Mouse (Mus musculus) testis, postnatal 10 days (tissue): ENCODE results near the gene Axin1.
"Not testable (repeated sequence)": the region's sequence is repeated elsewhere in the genome, so short reads cannot be mapped to it uniquely, and the experiment has no call there.

Experiments
- DNase-seq: peaks from one replicate; pipeline ENCODE4 v3.0.0; 2021; ENCODE audit warnings: low spot score

Gene Axin1

DNA sequence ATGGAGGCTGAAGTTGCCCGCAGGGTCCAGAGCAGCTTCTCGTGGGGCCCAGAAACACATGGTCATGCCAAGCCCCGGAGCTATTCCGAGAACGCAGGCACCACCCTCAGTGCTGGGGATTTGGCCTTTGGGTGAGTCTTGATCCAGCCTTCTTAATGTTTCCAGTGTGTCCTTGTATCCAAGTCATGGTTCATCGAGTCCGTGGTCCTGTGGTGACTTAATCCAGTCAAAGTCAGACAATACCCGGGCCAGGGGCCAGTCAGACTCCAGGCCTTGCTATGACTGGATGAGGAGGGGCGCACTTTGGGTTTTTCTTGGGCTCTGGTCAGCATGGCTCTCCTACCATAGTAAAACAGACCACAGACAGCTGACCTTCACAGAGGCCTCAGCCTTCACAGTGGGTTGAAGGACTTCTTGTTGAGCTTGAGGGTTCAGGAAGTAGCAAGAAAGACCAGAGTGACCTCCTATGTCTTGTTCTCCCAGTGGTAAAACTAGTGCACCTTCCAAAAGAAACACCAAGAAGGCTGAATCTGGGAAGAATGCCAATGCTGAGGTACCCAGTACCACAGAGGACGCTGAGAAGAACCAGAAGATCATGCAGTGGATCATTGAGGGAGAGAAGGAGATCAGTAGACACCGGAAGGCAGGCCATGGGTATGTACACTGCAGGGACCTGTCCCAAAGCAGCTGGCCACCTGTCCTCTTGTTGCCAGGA lies 49.8 kb downstream of the Axin1 start:
- DNase-seq, result no peak

DNA sequence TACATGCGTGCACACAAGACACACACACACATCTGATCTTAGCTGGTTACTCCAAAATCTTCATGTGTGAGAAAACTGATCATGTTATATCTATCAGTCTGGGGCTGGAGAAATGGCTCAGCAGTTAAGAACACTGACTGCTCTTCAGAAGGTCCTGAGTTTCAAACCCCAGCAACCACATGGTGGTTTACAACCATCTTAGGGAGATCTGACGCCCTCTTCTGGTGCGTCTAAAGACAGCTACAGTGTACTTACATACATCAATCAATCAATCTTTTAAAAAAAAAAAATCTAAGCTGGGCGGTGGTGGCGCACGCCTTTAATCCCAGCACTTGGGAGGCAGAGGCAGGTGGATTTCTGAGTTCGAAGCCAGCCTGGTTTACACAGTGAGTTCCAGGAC lies 53.0 kb downstream of the Axin1 start:
- not testable (repeated sequence) for DNase-seq

DNA sequence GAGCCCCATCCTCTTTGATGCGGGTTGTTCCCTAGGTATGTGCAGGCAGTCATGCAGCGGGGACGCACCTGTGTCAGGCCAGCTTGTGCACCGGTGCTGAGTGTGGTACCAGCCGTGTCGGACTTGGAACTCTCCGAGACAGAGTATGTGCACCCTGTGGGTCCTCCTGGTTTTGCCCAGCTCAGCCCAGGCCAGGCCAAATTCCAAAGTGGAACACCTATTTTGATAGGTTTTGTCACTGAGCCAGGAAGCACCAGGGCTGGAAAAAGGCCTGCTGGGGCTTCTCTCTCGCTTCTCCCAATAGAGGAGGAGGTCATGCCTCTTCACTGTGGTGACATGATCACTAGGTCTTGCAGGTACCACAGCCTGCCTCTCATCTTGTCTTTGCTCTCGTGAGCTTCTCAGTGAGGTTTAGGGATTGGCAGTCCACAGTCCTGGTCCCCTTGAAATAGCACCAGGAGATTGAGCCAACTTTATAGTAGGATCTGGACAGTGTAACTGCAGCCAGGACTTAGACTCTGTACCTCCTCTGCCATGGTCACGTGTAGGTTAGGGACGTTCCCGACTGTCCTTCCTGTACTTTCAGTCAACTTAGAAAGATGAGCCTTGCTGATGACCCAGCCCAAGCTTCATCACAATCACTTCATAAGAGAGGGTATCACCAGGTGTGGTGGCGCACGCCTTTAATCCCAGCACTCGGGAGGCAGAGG lies 54.1 kb downstream of the Axin1 start:
- no peak for DNase-seq

DNA sequence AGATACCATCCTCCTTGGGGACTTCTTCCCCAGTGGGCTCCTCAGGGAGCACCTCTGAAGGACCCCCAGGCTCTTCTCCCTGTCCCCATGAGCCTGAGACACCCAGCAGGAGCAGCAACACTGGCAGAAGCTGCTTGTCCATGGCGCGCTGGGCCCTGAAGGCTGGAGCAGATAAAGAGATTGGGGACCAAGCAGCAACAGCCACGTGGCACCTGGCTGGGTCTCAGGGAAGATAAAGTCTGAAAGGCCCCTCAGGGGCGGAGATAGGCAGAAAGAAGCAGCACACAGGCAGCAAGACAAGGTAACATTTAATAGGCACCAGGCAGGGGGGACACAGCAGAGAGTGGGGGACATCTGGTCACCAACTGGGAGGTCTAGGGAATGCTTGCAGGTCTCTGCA lies 60.4 kb downstream of the Axin1 start, which contains the start of gene Pdia2:
TSS of gene Pdia2 (minus strand) at position 196 of the 400 bp plus-strand sequence.
- no peak for DNase-seq

DNA sequence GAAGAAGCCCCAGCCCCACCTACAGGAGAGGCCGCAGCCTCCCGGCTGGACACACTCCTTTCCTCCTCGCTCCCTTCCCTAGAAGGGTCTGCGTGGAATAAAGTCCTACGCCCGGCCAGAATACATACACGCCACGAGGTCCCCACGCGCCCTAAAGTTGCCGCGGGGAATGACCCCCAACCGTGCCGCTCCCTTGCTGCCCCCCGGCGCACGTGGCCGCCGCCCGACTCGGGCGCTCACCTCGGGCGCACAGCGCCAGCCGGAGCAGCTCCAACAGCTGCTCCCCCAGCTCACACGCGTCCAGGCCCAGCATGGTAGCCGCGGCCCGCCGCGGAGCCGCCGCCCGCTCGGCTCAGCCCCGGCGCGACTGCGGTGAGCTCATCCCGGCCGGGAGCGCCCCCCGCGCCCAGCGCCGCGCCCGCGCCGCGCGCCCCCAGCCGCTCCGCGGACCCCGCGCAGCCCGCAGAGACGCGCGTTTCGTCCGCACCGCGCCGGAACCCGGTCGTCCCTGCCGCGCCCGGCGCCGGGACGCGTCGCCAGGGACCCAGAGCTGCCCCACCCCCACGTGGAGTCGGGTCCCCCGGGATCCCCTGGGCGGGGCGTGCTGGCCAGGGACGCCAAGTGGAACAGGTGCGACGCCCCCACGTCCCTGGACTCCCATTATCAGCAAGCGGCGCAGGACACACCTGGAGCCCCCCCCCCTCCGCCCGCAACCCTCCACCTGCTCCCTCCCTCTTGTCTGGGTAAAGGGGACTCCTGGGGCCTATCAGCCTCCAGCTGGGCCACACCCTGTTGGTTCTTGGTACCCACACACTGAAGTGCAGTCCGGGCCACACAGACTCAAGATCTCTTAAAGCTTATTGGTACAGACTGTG lies 62.6 kb downstream of the Axin1 start:
- peak; percentile 75 for DNase-seq

DNA sequence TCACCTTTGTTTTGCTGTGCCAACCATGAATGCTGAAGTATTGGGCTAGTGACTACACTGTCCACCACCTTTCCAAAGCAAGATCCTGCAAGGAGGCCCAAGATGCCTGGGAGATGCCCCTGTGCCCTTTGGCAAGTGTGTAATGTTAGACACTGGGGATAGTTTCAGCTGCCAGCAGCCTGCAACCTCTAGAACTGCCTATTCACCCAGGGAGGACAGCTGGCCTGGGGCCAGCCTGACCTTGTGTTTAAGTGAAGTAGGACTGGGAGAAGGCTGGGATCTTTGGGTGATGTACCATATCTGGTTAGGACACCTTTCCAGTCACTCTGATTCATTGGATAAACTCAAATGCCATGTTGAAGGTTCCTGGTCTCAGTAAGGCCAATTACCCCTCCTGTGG lies 63.5 kb downstream of the Axin1 start:
- DNase-seq, result no peak

DNA sequence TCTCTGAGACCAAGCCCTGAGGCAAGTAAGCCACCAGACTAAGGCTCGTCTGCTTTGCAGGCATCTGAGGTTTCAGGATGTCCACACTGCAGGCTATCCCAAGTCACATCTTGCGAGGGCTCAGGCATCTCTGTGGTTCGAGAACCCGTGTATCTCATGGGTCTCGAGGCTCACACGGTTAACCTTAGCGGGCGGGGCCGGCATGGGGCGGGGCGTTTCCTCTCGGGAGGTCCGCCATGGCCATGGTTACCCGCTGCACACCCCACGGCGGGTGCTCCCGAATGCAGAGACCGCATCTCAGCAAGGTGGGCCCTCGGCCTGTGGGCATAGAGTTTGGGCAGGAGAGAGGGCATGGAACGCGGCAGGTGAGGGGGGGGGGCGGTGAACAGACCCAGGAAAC lies 64.2 kb downstream of the Axin1 start, which contains the start of gene Rgs11:
TSS of gene Rgs11 (plus strand) at position 215 of the 400 bp plus-strand sequence.
- peak; percentile 81 for DNase-seq

DNA sequence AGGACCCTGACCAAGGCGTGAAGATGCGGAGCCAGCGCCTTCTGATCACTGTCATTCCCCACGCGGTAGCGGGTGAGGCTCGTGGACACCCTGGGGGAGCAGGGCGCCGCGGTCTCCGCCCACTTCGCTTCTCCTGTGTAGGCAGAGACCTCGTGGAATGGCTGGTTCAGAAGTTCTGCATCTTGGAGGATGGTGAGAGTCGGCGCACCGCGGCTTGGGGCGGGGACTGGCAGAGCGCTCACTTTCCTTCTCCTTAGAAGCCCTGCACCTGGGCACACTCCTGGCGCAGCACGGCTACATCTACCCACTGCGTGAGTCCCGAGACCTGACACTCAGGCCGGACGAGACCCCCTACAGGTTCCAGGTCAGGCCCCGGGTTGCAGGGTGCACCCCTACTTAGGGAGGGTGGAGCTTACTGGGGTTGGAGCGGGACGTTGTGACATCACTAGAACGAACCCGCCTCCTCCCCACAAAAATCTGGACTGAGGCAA lies 64.9 kb downstream of the Axin1 start:
- peak; percentile 67 for DNase-seq

DNA sequence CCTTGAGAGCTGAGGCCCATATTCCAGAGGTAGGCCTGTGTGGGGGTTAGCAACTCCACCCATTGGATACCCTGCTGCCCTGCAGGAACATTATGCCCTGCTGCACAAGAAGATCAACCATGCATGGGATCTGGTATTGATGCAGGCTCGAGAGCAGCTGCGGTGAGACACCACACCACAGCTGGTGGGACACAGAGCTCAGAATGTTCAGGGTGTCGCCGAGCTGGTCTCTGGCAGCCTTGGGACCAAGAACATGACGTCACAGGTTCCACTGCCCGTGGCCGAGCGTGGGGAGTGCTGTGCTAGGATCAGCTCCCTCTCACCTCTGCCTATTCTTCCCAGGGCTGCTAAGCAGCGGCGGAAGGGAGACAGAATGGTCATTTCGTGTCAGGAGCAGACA lies 66.3 kb downstream of the Axin1 start:
- no peak for DNase-seq

DNA sequence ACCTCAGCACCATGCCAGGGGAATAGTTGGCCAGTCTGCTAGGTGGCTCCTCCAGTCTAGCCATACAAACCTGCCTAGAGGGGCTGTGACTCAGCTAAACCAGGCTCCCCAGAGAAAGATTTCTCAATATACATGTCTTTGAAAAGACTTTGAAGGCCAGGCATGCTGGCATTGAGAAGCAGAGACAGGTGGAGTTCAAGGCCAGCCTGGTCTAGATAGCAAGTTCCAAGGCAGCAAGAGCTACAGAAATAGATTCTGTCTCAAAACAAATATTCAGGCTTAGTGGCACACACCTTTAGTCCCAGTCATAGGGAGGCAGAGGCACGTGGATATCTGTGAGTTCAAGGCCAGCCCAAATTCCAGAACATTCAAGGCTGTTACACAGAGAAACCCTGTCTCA lies 67.9 kb downstream of the Axin1 start:
- DNase-seq, result no peak

DNA sequence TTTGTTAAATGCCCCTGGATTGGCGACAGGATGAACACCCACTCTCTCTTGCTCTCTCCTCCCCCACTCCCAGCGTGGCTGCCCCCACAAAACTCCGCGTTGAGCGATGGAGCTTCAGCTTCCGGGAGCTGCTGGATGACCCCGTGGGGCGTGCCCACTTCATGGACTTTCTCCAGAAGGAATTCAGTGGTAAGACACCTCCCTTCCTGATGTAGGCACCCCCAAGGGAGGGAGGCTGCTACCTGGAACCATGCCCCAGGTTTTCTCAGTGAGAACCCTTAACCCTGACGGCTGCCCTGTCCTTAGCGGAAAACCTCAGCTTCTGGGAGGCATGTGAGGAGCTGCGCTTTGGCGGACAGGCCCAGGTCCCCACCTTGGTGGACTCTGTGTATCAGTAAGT lies 69.2 kb downstream of the Axin1 start, which contains the start of gene Arhgdig:
TSS of gene Arhgdig (minus strand) at position 101 of the 400 bp plus-strand sequence.
- DNase-seq, result no peak

DNA sequence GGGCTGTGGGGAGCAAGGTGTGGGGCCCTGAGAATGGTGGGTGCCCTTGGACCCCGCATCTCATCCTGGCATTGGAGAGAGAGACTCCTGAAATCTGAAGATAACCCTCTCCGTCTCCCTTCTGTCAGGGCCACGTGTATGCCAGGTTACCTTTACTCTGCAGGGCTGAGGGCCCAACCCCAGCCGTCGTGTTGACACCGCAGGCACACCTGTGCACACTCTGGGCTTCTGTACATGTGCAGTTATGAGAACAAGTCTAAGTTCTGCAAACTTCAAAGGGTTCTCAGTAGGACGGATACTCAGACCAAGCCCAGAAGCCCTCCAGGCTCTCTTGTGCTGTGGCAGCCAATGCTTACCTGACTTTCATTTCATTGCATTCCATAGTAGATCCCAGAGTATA lies 73.8 kb downstream of the Axin1 start:
- no peak for DNase-seq

DNA sequence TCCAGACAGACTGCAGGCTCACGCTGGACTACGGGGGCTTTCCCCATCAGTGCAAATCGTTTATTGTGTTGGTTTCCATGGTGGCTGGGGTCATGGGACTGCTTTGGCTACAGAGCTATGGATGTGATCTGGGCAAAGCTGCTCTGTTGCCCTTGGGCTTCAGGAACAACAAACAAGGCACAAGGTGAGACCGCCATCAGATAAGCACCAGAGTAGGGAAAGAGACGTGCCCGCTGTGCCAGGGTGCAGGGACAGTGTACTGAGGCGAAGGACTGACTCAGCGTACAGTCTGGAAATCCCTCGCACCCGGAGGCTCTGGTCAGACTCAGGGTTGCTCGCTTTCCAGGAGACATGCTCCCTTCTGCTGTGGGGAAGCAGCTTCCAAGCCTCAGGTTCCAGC lies 74.2 kb downstream of the Axin1 start:
- DNase-seq, result no peak

DNA sequence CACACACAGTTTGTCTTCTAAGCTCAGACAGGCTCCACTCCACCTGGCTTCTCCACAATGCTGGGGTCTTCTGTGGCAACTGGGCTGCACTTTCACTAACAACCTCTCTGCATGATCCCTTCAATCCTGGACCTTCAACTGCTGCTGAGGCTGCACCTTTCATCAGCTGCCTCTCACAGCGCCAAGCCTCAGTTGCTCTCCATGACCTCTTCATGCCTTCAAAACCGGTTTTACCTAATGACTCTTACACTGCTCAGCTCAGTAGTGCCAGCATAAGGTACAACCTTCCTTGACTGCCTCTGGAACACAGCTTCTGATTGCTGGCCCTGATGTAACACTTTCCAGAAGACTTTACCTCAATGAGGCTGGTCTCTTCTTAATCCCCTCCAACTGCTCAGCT lies 83.0 kb downstream of the Axin1 start:
- no peak for DNase-seq

DNA sequence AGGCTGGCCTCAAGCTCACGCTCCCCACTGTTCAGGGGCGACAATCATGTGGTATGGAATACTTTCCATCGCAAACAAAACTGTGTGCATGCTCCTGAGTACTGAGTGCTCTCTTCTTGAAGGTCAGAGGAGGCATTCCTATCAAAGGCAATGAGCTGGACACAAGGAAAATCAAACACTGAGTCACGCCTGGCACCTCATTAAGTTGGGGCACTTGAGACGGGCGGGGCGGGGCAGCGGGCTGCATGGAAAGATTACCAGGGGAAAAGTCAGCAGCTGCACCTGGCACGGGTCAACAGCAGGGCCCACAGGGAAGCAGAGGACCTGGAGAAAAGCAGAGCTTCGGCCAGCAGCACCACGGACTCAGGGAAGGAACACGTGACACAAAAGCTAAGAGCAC lies 86.7 kb downstream of the Axin1 start:
- DNase-seq, result no peak

DNA sequence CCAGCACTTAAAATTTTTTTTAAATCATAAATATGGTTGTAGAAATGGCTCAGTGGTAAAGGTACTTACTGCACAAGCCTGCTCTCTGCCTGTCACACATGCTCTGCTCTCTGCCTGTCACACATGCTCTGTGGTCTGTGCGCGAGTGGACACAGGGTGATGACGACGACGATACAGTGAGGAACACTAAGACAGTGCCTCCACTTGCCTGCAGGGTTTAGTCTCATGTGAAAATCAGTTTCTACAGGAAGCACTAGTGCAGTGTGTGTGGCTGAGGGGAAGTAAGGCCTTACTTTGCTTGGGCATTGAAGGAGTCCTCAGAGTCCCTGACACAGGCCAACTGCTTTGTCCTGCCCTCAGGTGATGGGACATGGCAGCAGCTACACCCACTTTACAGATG lies 91.3 kb downstream of the Axin1 start:
- no peak for DNase-seq

DNA sequence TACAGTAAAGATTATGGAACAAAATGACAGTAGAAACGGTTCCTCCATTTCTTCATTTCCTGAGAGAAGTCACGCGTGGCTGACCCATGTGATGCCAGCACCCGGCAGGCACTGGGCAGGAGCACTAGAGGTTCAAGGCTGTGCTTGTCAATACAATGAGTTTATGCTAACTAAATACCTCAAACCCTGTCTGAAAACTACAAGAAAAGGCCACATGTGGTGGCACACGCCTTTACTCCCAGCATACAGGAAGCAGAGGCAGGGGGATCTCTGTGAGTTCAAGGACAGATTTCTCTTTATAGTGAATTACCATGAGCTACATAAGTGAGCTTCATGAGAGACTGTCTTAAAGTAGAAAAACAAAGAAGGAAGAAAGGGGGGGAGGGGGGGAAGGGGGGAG lies 92.7 kb downstream of the Axin1 start:
- no peak for DNase-seq

DNA sequence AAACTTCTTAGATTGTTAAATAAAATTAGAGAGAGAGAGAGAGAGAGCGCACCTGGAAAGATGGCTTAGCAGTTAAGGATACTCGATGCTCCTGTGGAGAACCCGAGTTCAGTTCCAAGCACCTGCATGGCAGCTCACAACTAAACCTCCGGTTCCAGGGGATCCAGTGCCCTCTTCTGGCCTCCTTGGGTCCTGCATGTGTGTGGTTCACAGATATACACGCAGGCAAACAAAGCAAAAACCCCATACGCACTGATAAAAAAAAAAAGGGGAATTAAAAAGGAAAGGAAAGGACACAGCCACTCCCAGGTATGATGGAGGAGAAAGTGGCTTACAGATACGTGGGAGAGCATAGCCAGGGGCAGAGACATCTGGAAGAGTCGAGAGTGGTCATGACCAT lies 94.4 kb downstream of the Axin1 start:
- DNase-seq, result no peak

DNA sequence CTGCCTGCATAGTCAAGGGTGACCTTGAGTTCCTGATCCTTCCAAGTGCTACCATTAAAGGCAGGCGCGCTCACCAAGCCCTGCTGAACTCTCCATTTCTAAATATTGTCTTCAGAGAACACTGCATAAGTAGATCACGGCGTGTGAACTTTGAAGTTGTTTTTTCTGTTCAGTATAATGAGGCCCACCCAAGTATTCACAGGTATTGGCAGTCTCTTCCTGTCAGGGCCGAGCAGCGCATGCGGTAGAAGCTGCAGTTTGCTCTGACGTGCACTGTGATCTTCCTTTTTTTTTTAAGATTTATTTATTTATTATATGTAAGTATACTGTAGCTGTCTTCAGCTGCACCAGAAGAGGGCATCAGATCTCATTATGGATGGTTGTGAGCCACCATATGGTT lies 95.9 kb downstream of the Axin1 start:
- no peak for DNase-seq

DNA sequence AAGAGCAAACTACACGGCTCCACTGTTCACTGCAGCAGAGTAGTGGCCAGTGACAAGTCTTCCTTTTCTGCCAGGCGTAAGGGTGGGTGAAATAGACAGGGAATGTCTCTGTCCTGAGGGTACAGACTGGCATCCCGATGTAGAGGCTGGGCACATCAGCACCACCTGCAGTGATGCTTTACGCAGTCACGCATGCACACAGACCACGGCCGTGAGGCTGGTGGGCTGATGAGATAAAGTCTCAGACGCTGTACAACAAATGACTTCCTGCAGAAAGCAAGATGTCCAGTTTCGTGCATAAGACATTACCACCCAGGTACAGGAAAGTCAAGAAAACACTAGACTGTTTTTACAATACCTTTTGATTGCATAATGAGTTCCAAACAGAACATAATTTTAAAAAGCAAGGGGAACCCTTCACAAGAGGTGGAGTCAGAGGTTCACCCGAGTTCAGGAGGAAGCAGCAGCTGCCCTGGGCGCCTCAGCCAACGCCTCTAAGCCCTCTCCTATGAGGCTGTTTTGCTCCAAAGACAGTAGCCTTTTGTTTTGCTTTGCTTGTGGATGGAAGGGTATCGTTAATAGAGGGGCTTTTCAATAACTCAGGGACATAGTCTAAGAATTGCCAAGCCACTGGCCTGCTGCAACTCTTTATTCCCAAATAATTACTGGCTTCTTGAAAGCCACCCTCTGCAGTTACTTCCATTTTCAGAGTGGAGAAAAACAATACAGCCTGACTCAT lies 96.8 kb downstream of the Axin1 start:
- no peak for DNase-seq

DNA sequence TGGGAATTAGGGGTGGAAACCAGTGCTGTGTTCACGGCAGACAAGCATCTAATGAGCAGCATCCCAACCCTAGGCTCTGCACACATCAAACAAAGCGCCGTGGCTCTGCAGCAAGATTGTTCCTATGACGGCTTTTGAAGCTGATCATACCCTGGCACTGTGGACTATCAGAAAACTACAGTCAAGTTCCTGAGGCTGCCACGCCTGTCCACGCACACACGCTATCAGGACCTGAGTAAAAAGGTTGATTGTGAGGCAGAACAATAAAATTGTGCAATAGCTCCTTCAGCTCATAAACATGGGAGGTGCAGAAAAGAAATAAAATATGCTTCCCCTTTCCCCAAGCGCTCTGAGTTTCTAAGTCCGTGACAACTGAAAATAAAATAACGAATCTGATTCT lies 99.2 kb downstream of the Axin1 start:
- no peak for DNase-seq

DNA sequence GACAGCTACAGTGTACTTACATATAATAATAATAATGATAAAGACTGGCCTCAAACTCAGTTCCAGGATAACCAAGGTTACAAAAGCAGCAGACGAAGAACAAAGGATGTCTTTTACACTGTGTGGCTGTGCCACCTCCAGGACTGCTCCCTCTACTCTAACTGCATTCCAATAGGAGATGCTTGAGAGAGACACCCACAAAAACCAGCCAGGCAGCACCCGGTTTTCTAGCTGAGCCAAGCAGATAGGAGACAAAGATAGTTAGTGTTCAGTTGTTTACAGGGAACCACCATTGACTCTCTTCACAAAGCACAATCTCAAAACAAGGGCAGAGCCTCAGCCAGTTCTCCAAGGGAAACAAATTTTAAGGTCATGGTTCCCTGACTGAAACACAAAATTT lies 101.1 kb downstream of the Axin1 start:
- no peak for DNase-seq
